18 mouse cellular contexts compared by ENCODE assay signal in genomic region chr6:120940446-120941083, GRCm38 (mm10). TPM values are rescaled to one million over a fixed set of nuclear protein-coding genes. Genes with fewer than 3 reads are reported as not detected.
A peak's percentile ranks its signal among the peaks of the same experiment; 100 is the strongest.
DNase-seq lines count a peak whose midpoint lies in the region; ATAC-seq and TF ChIP-seq lines count a peak whose summit lies in the region.
"Had no signal": no experiment of that assay in that cellular context is flagged by ENCODE, and none has a peak within 500 bp of the region (broad histone marks: within the 10 kb centered on the region; RNA-seq: fewer than 3 reads in every experiment).

No protein-coding gene starts in this region.

- H3K36me3 ChIP-seq in intestine, embryonic 15.5 days: no peaks in the 10 kb centered on the region
- H3K36me3 ChIP-seq in intestine, postnatal 0 days (ENCODE audit: control insufficient read depth, insufficient read depth): no peaks in the 10 kb centered on the region
- H3K36me3 ChIP-seq in midbrain, embryonic 11.5 days (ENCODE audit: control insufficient read depth, insufficient read depth, low read length): no peaks in the 10 kb centered on the region
- H3K36me3 ChIP-seq in midbrain, embryonic 13.5 days: peaks cover 16% of the 10 kb centered on the region
- H3K36me3 ChIP-seq: embryonic facial prominence, embryonic 10.5 days had no signal

- ATAC-seq in intestine, embryonic 15.5 days: peak; percentile 55; the same call in 1 of the 2 replicates
- ATAC-seq in intestine, postnatal 0 days: no peak
- ATAC-seq in midbrain, embryonic 11.5 days (ENCODE audit: low FRiP score): no peak
- no peak for ATAC-seq in midbrain, embryonic 13.5 days
- ATAC-seq: forebrain, embryonic 14.5 days had no signal

- no peak for TF ChIP-seq CTCF in intestine, postnatal 0 days (IDR thresholded peaks at IDR 0.05; ENCODE audit: low read depth)

- no peaks in the 10 kb centered on the region for H3K9me3 ChIP-seq in intestine, embryonic 15.5 days
- H3K9me3 ChIP-seq in intestine, postnatal 0 days (ENCODE audit: control insufficient read depth): no peaks in the 10 kb centered on the region
- no peaks in the 10 kb centered on the region for H3K9me3 ChIP-seq in midbrain, embryonic 11.5 days (ENCODE audit: control insufficient read depth, low read length)
- H3K9me3 ChIP-seq in midbrain, embryonic 13.5 days: no peaks in the 10 kb centered on the region
- H3K9me3 ChIP-seq: embryonic facial prominence, embryonic 10.5 days; heart, embryonic 13.5 days had no signal

- no peaks in the 10 kb centered on the region for H3K4me1 ChIP-seq in intestine, embryonic 15.5 days (replicated peaks)
- no peaks in the 10 kb centered on the region for H3K4me1 ChIP-seq in intestine, postnatal 0 days (replicated peaks; ENCODE audit: control insufficient read depth, insufficient read depth, low read length)
- no peaks in the 10 kb centered on the region; the same call in 1 of the 2 replicates for H3K4me1 ChIP-seq in midbrain, embryonic 11.5 days (ENCODE audit: control insufficient read depth, insufficient read depth, low read length)
- H3K4me1 ChIP-seq in midbrain, embryonic 13.5 days (replicated peaks): no peaks in the 10 kb centered on the region
- H3K4me1 ChIP-seq: heart, embryonic 13.5 days had no signal

- H3K4me3 ChIP-seq in intestine, embryonic 15.5 days (replicated peaks): no peak overlapping the region
- H3K4me3 ChIP-seq in intestine, postnatal 0 days (ENCODE audit: low read depth, low read length): no peak overlapping the region
- H3K4me3 ChIP-seq in midbrain, embryonic 11.5 days (ENCODE audit: low read depth, low read length): no peak overlapping the region
- H3K4me3 ChIP-seq in midbrain, embryonic 13.5 days (replicated peaks): no peak overlapping the region
- H3K4me3 ChIP-seq: embryonic facial prominence, embryonic 10.5 days; gastrocnemius, adult 2 months; heart, embryonic 13.5 days had no signal

- no peaks in the 10 kb centered on the region for H3K27me3 ChIP-seq in intestine, embryonic 15.5 days (replicated peaks)
- no peaks in the 10 kb centered on the region for H3K27me3 ChIP-seq in intestine, postnatal 0 days (replicated peaks; ENCODE audit: control insufficient read depth, insufficient read depth, low read length)
- H3K27me3 ChIP-seq in midbrain, embryonic 11.5 days (ENCODE audit: control insufficient read depth, insufficient read depth, low read length): no peaks in the 10 kb centered on the region
- H3K27me3 ChIP-seq in midbrain, embryonic 13.5 days: no peaks in the 10 kb centered on the region
- H3K27me3 ChIP-seq: heart, embryonic 13.5 days had no signal

- WGBS in intestine, embryonic 15.5 days: 80% methylated on average over 7 of the region's 7 CpGs
- WGBS in intestine, postnatal 0 days: 68% methylated on average over 7 of the region's 7 CpGs
- 90% methylated on average over 7 of the region's 7 CpGs for WGBS in midbrain, embryonic 11.5 days
- WGBS in midbrain, embryonic 13.5 days: 88% methylated on average over 7 of the region's 7 CpGs

- H3K27ac ChIP-seq in intestine, embryonic 15.5 days: no peak overlapping the region
- H3K27ac ChIP-seq in intestine, postnatal 0 days (ENCODE audit: low read depth, low read length): no peak overlapping the region
- no peak overlapping the region for H3K27ac ChIP-seq in midbrain, embryonic 11.5 days (ENCODE audit: low read depth, low read length)
- H3K27ac ChIP-seq in midbrain, embryonic 13.5 days: no peak overlapping the region
- H3K27ac ChIP-seq: embryonic facial prominence, embryonic 10.5 days; gastrocnemius, adult 2 months; heart, embryonic 13.5 days had no signal

- DNase-seq in kidney, adult 9 months: peak; percentile 66
- no peak for DNase-seq in kidney, postnatal 14 days
- peak; percentile 66 for DNase-seq in midbrain, embryonic 11.5 days (ENCODE audit: low spot score, missing footprints)
- DNase-seq in yolk sac, embryonic 10.5 days (ENCODE audit: low spot score): peak; percentile 38
- no peak for DNase-seq in adrenal gland, postnatal 10 days
- DNase-seq: adrenal gland, adult 2 months; adrenal gland, postnatal 36 days; cerebellum, adult 2 months; cerebellum, postnatal 10 days; gastrocnemius, adult 2 months; gastrocnemius, postnatal 25 days; heart, postnatal 36 days had no signal

- no peak overlapping the region for H3K4me2 ChIP-seq in intestine, embryonic 15.5 days (replicated peaks)
- no peak overlapping the region for H3K4me2 ChIP-seq in intestine, postnatal 0 days (replicated peaks; ENCODE audit: low read depth)
- H3K4me2 ChIP-seq in midbrain, embryonic 11.5 days: no peak overlapping the region
- H3K4me2 ChIP-seq in midbrain, embryonic 13.5 days (replicated peaks): no peak overlapping the region
- H3K4me2 ChIP-seq: heart, embryonic 13.5 days had no signal

- no peak overlapping the region for H3K9ac ChIP-seq in intestine, embryonic 15.5 days
- no peak overlapping the region for H3K9ac ChIP-seq in intestine, postnatal 0 days (ENCODE audit: low read depth, low read length)
- no peak overlapping the region for H3K9ac ChIP-seq in midbrain, embryonic 11.5 days (ENCODE audit: low read length)
- no peak overlapping the region for H3K9ac ChIP-seq in midbrain, embryonic 13.5 days (replicated peaks)
- H3K9ac ChIP-seq: heart, embryonic 13.5 days had no signal

RNA-seq across cellular contexts. Expression of gene Bid, which starts 23.9 kb away (rescaled TPM):
- 20.9 and 21.0 TPM in 2 replicates for polyA plus RNA-seq in intestine, embryonic 15.5 days (2015; fragmentation: Nextera tagmentation; extraction: Ambion mirVana)
- polyA plus RNA-seq in intestine, postnatal 0 days (2015; fragmentation: Nextera tagmentation; extraction: Ambion mirVana): 24.8 and 28.6 TPM in 2 replicates
- 16.3 and 17.6 TPM in 2 replicates for polyA plus RNA-seq in midbrain, embryonic 11.5 days (2014; fragmentation: Nextera tagmentation; extraction: Ambion mirVana)
- 27.2 and 28.1 TPM in 2 replicates for polyA plus RNA-seq in midbrain, embryonic 13.5 days (2015; fragmentation: Nextera tagmentation; extraction: Ambion mirVana)
- 1 to 10 TPM; 6.4 to 7.0 TPM for total RNA-seq in adrenal gland, postnatal 10 days (2021)

Comparison
In these comparisons a context has a peak if more than half of its experiments do, and no peak if none do; other contexts are left out.
1. DNase-seq: peak in kidney, adult 9 months (single experiment), midbrain, embryonic 11.5 days (single experiment) and yolk sac, embryonic 10.5 days (single experiment); none in kidney, postnatal 14 days (single experiment) and adrenal gland, postnatal 10 days (single experiment).